Mouse (Mus musculus): Measurements from ENCODE around the gene Cemip. TPM values are rescaled to one million over a fixed set of nuclear protein-coding genes. Genes with fewer than 3 reads are reported as not detected.

The Cemip gene
- polyA plus RNA-seq, 1 experiment from 2014 or later, result 1.7 TPM

DNA sequence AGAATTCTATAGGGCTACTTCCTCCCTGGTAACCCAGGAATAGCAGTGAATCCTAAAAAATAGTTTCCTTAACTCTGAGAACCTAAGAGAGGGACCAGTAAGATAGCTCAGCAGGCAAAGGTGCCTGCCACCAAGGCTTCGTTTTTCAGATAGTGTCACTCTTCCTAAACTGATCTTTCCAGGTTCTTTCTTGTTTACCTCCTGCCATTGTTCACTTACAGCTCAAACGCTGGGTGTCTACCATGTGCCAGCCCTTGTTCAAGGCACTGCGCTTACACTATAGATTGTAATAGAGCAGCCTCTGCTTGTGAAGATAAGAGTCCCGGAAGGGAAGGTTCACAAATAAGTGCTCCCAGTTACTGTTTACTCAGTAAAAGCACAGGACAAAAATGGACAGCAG is 200.5 kb downstream of the Cemip start:
- no peaks in the 10 kb centered on the region; the same call in 1 of the 2 replicates for H3K9me3 ChIP-seq (ENCODE audit: low read depth, low read length)
- 52% methylated on average over 4 of the region's 4 CpGs for WGBS
- no peak for TF ChIP-seq CTCF (IDR thresholded peaks at IDR 0.05; ENCODE audit: low read depth)
- no peak for ATAC-seq (ENCODE audit: insufficient read depth)
- no peak for DNase-seq
- H3K4me2 ChIP-seq, result 0 out of 2 replicates have a peak overlapping the region, but pooled peaks have one; percentile 95
- H3K27ac ChIP-seq (ENCODE audit: low read depth), result peak overlapping the region; percentile 6
- no peaks in the 10 kb centered on the region for H3K27me3 ChIP-seq (ENCODE audit: insufficient read depth, low read length)
- peaks cover 11% of the 10 kb centered on the region for H3K36me3 ChIP-seq (ENCODE audit: insufficient read depth)
- peaks cover 16% of the 10 kb centered on the region for H3K4me1 ChIP-seq (ENCODE audit: insufficient read depth)
- H3K9ac ChIP-seq, result no peak overlapping the region
- H3K4me3 ChIP-seq (ENCODE audit: low read depth, low read length), result no peak overlapping the region

DNA sequence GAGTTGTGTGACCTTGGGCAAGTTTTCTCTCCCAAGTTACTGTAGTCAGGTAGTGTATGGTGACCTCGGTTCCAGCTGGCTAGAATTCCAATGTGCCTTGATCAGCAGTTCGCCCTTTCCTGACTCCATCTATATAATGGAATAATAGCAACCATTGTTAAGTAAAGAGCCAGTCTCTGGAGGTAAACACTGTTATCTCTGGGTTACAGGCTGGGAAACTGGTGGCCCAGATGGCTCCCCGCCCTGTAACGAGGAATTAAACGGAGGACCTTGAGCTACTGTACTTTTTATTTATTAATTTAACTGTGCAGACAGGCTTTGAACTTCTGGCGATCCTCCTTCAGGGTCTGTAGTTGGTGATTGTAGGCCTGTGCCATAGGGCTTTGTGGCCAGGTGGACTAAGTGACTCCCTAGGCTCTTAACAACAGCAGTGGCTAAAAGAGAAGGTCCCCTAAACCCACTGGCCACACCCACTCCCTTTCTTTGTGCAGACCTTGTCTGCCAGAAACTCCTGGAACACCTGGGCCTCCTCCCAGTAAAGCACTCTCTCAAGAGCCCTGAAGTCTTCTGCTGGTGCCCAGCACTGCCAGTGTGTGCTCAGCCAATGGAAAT is 201.3 kb downstream of the Cemip start:
- Histone ChIP-seq H3K9me3 (ENCODE audit: low read depth, low read length) (no peaks in the 10 kb centered on the region; the same call in 1 of the 2 replicates), H3K4me1 (ENCODE audit: insufficient read depth) (peaks cover 18% of the 10 kb centered on the region), H3K4me2 (peak overlapping the region; percentile 95), H3K36me3 (ENCODE audit: insufficient read depth) (peaks cover 17% of the 10 kb centered on the region), H3K9ac (peak overlapping the region; percentile 92), H3K27ac (ENCODE audit: low read depth) (peak overlapping the region; percentile 99), H3K27me3 (ENCODE audit: insufficient read depth, low read length) (no peaks in the 10 kb centered on the region), H3K4me3 (ENCODE audit: low read depth, low read length) (peak overlapping the region; percentile 92)
- ATAC-seq (ENCODE audit: insufficient read depth) (no peak), DNase-seq (peak; percentile 38)
- TF ChIP-seq CTCF (IDR thresholded peaks at IDR 0.05; ENCODE audit: low read depth), result no peak
- 29% methylated on average over 6 of the region's 6 CpGs for WGBS

DNA sequence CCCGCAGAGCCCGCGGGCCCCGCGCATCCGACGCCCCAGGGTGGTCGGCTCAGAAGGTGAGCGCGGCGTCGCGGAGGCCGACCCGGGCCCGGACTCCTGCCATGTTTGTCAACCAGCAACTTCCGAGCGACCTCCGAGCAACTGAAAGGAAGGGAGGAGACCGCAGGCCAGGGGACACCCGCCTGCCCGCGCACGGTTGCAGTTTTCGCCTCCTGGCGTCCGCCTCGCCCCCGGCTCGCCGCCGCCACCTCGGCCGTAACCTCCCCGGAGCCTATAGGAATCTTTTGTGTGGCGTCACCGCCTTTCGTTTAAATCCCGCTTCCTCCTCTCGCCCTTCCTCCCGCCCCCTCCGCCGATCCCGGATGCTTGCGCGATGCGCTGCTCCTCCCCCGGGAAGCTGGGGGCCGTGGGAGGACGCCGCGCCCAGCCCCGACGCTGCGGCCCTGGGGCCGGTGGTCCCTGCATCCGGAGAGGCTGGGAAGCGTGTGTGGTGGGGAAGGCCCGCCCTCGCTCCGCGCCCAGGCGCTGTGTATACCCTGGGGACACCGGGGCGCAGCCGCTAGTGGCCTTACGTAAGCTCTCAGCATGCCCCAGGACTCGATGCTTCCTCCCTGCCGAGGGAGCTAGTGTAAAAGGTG is 202.2 kb downstream of the Cemip start, which contains the start of the genes Tlnrd1 and Mesd:
Gene Tlnrd1, minus strand, starts transcription at position 285 of the 638 bp plus-strand sequence.
Gene Mesd, plus strand, starts transcription at position 446 of the 638 bp plus-strand sequence.
- Histone ChIP-seq H3K27me3 (ENCODE audit: insufficient read depth, low read length) (no peaks in the 10 kb centered on the region), H3K27ac (ENCODE audit: low read depth) (peak within 1 kb of the TSS; percentile 99), H3K9me3 (ENCODE audit: low read depth, low read length) (no peaks in the 10 kb centered on the region; the same call in 1 of the 2 replicates), H3K4me1 (ENCODE audit: insufficient read depth) (peaks cover 23% of the 10 kb centered on the region), H3K4me3 (ENCODE audit: low read depth, low read length) (peak within 1 kb of the TSS; percentile 92), H3K4me2 (peak within 1 kb of the TSS; percentile 95), H3K36me3 (ENCODE audit: insufficient read depth) (peaks cover 23% of the 10 kb centered on the region), H3K9ac (peak within 1 kb of the TSS; percentile 92)
- peak; percentile 20 for TF ChIP-seq CTCF (IDR thresholded peaks at IDR 0.05; ENCODE audit: low read depth)
- under 1% methylated on average over 67 of the region's 69 CpGs for WGBS
- ATAC-seq (ENCODE audit: insufficient read depth), result peak; percentile 89
- DNase-seq, result peak; percentile 94

DNA sequence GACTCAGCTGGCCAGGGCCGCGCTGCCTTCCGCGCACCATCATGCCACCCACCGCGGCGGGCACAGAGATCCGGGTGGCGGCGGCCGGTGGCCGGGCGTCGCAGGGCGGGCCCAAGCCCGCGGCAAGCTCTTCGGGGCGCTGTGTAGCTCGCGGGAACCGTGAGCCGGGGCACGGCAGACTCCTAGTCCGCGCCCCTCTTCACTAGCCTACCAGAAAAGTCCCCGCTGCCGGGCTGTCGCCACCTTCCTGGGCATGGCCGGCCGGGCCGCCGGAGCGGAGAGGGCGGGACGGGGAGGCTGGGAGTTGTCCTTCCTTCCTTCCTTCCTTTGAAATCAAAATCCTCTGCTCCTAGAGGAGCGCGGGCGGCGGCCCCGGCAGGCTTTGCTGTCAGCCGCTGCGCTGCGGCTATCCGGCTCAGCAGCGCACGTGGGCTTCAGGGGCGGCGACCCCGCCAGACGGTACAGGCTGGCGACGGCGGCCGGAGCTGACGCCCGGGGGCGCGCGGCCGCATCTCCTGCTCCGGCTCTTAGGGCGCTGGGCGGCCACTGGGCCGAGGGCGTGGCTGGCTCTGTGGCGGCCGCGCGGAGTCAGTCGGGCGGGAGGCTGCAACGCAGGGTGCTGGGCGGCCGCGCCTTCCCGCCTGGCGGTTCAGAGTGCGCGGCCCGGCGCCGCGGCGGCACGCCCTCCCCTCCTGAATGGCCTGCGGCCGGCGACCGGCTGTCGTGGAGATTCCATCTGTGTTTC is 202.9 kb downstream of the Cemip start:
- peak overlapping the region; percentile 95 for H3K4me2 ChIP-seq
- no peaks in the 10 kb centered on the region for H3K27me3 ChIP-seq (ENCODE audit: insufficient read depth, low read length)
- H3K9ac ChIP-seq, result peak overlapping the region; percentile 92
- peak; percentile 75 for ATAC-seq (ENCODE audit: insufficient read depth)
- peak; percentile 87 for DNase-seq
- peak overlapping the region; percentile 99 for H3K27ac ChIP-seq (ENCODE audit: low read depth)
- no peak for TF ChIP-seq CTCF (IDR thresholded peaks at IDR 0.05; ENCODE audit: low read depth)
- H3K9me3 ChIP-seq (ENCODE audit: low read depth, low read length), result no peaks in the 10 kb centered on the region; the same call in 1 of the 2 replicates
- peaks cover 23% of the 10 kb centered on the region for H3K4me1 ChIP-seq (ENCODE audit: insufficient read depth)
- H3K36me3 ChIP-seq (ENCODE audit: insufficient read depth), result peaks cover 25% of the 10 kb centered on the region
- WGBS, result under 1% methylated on average over 88 of the region's 91 CpGs
- peak overlapping the region; percentile 92 for H3K4me3 ChIP-seq (ENCODE audit: low read depth, low read length)

Other genes starting within 250 kb of the Cemip start
- 24.1 and 29.1 TPM in 2 replicates for gene Tlnrd1, start 202.2 kb downstream of the Cemip start, polyA plus RNA-seq (2014; fragmentation: Nextera tagmentation; extraction: Ambion mirVana)
- gene Mesd, start 202.0 kb downstream of the Cemip start, polyA plus RNA-seq (2014; fragmentation: Nextera tagmentation; extraction: Ambion mirVana), result 111 and 117 TPM in 2 replicates
- 75.6 and 87.8 TPM in 2 replicates for gene Abhd17c, start 65.4 kb upstream of the Cemip start, polyA plus RNA-seq (2014; fragmentation: Nextera tagmentation; extraction: Ambion mirVana)

All from lung, embryonic 14.5 days (tissue).